In genomic region chr8:122445203-122445602, GRCm38 (mm10) we compare ENCODE assay signal across 9 mouse cellular contexts. TPM values are rescaled to one million over a fixed set of nuclear protein-coding genes. Genes with fewer than 3 reads are reported as not detected.
DNase-seq lines count a peak whose midpoint lies in the region; ATAC-seq lines count a peak whose summit lies in the region.
"Had no signal": no experiment of that assay in that cellular context is flagged by ENCODE, and none has a peak within 500 bp of the region (broad histone marks: within the 10 kb centered on the region; RNA-seq: fewer than 3 reads in every experiment).

No protein-coding gene starts in this region.

- no peak for ATAC-seq in kidney, embryonic 16.5 days (ENCODE audit: low FRiP score, low TSS enrichment)
- no peak for ATAC-seq in forebrain, embryonic 14.5 days

- no peak for DNase-seq in kidney, postnatal 25 days
- DNase-seq in Muller cell, postnatal 12 days (ENCODE audit: inconsistent ontology term) = peak; percentile 22
- DNase-seq in forebrain, embryonic 14.5 days (ENCODE audit: low spot score) = no peak
- DNase-seq in midbrain, embryonic 10.5 days (ENCODE audit: low spot score) = no peak
- DNase-seq in testis, postnatal 10 days (ENCODE audit: low spot score) = no peak
- DNase-seq in spleen, adult 18-20 months = no peak
- DNase-seq in urinary bladder, postnatal 25 days (ENCODE audit: low spot score) = no peak

- H3K4me2 ChIP-seq in kidney, embryonic 16.5 days (replicated peaks; ENCODE audit: low read depth, low read length) = peak overlapping the region; percentile 79; the same call in 1 of the 2 replicates
- peak overlapping the region; percentile 55; the same call in 1 of the 2 replicates for H3K4me2 ChIP-seq in forebrain, embryonic 14.5 days (ENCODE audit: low read length)

- no peaks in the 10 kb centered on the region for H3K9me3 ChIP-seq in kidney, embryonic 16.5 days (ENCODE audit: low read length)
- H3K9me3 ChIP-seq in forebrain, embryonic 14.5 days (replicated peaks; ENCODE audit: control insufficient read depth, low read length) = no peaks in the 10 kb centered on the region
- H3K9me3 ChIP-seq in midbrain, embryonic 10.5 days (replicated peaks) = no peaks in the 10 kb centered on the region

- H3K27me3 ChIP-seq in kidney, embryonic 16.5 days (ENCODE audit: insufficient read depth, low read length) = no peaks in the 10 kb centered on the region
- no peaks in the 10 kb centered on the region for H3K27me3 ChIP-seq in forebrain, embryonic 14.5 days (replicated peaks; ENCODE audit: control insufficient read depth, insufficient read depth, low read length)
- H3K27me3 ChIP-seq in midbrain, embryonic 10.5 days (ENCODE audit: low read depth, poor library complexity, severe bottlenecking) = no peaks in the 10 kb centered on the region

- no peak overlapping the region for H3K4me3 ChIP-seq in kidney, embryonic 16.5 days (ENCODE audit: low read length)
- H3K4me3 ChIP-seq in forebrain, embryonic 14.5 days (ENCODE audit: low read depth, low read length) = no peak overlapping the region
- H3K4me3 ChIP-seq in midbrain, embryonic 10.5 days = 0 out of 2 replicates have a peak overlapping the region, but pooled peaks have one; percentile 87

- peaks cover 15% of the 10 kb centered on the region for H3K4me1 ChIP-seq in kidney, embryonic 16.5 days (ENCODE audit: insufficient read depth, low read length)
- peaks cover 14% of the 10 kb centered on the region; the same call in 1 of the 2 replicates for H3K4me1 ChIP-seq in forebrain, embryonic 14.5 days (ENCODE audit: control insufficient read depth, insufficient read depth, low read length)
- peaks cover 34% of the 10 kb centered on the region for H3K4me1 ChIP-seq in midbrain, embryonic 10.5 days

- no peaks in the 10 kb centered on the region for H3K36me3 ChIP-seq in kidney, embryonic 16.5 days (ENCODE audit: insufficient read depth, low read length)
- no peaks in the 10 kb centered on the region for H3K36me3 ChIP-seq in forebrain, embryonic 14.5 days (ENCODE audit: control insufficient read depth, insufficient read depth, low read length)
- H3K36me3 ChIP-seq in midbrain, embryonic 10.5 days = no peaks in the 10 kb centered on the region

- 61% methylated on average over 3 of the region's 3 CpGs for WGBS in kidney, embryonic 16.5 days
- 66% methylated on average over 3 of the region's 3 CpGs for WGBS in forebrain, embryonic 14.5 days
- WGBS in midbrain, embryonic 10.5 days = 70% methylated on average over 3 of the region's 3 CpGs

- no peak overlapping the region for H3K27ac ChIP-seq in kidney, embryonic 16.5 days (ENCODE audit: low read length)
- no peak overlapping the region for H3K27ac ChIP-seq in forebrain, embryonic 14.5 days (ENCODE audit: low read depth, low read length)
- no peak overlapping the region for H3K27ac ChIP-seq in midbrain, embryonic 10.5 days (replicated peaks)

- H3K9ac ChIP-seq in kidney, embryonic 16.5 days (replicated peaks; ENCODE audit: low read length) = no peak overlapping the region
- H3K9ac ChIP-seq in forebrain, embryonic 14.5 days (ENCODE audit: low read length) = no peak overlapping the region

RNA-seq across cellular contexts. Expression of gene Mvd, which starts 2.0 kb away (rescaled TPM):
- polyA plus RNA-seq in kidney, embryonic 16.5 days (2015; fragmentation: Nextera tagmentation; extraction: Ambion mirVana) = 36.4 and 36.6 TPM in 2 replicates
- polyA plus RNA-seq in forebrain, embryonic 14.5 days (2014; fragmentation: Nextera tagmentation; extraction: Ambion mirVana) = 41.8 and 51.9 TPM in 2 replicates
- 60.3 and 60.7 TPM in 2 replicates for polyA plus RNA-seq in midbrain, embryonic 10.5 days (2016; fragmentation: Nextera tagmentation; extraction: Ambion mirVana)

RNA-seq across cellular contexts. Expression of gene Cyba, which starts 12.5 kb away (rescaled TPM):
- polyA plus RNA-seq in kidney, embryonic 16.5 days (2015; fragmentation: Nextera tagmentation; extraction: Ambion mirVana) = 385 and 421 TPM in 2 replicates
- 33.5 and 39.3 TPM in 2 replicates for polyA plus RNA-seq in forebrain, embryonic 14.5 days (2014; fragmentation: Nextera tagmentation; extraction: Ambion mirVana)
- polyA plus RNA-seq in midbrain, embryonic 10.5 days (2016; fragmentation: Nextera tagmentation; extraction: Ambion mirVana) = 75.8 and 80.9 TPM in 2 replicates

RNA-seq across cellular contexts. Expression of gene Snai3, which starts 15.3 kb away (rescaled TPM):
- 0.75 and 0.77 TPM in 2 replicates for polyA plus RNA-seq in kidney, embryonic 16.5 days (2015; fragmentation: Nextera tagmentation; extraction: Ambion mirVana)
- polyA plus RNA-seq in forebrain, embryonic 14.5 days (2014; fragmentation: Nextera tagmentation; extraction: Ambion mirVana) = not detected in 2 replicates
- 0.07 TPM in 1 of 2 replicates, not detected in the other for polyA plus RNA-seq in midbrain, embryonic 10.5 days (2016; fragmentation: Nextera tagmentation; extraction: Ambion mirVana)
- polyA plus RNA-seq: limb, embryonic 11.5 days had no signal

RNA-seq across cellular contexts. Expression of gene Il17c, which starts 23.4 kb away (rescaled TPM):
- polyA plus RNA-seq in kidney, embryonic 16.5 days (2015; fragmentation: Nextera tagmentation; extraction: Ambion mirVana) = not detected in 2 replicates
- not detected in 2 replicates for polyA plus RNA-seq in forebrain, embryonic 14.5 days (2014; fragmentation: Nextera tagmentation; extraction: Ambion mirVana)
- polyA plus RNA-seq in midbrain, embryonic 10.5 days (2016; fragmentation: Nextera tagmentation; extraction: Ambion mirVana) = not detected in 2 replicates
- polyA plus RNA-seq: limb, embryonic 11.5 days had no signal

RNA-seq across cellular contexts. Expression of gene Rnf166, which starts 30.7 kb away (rescaled TPM):
- polyA plus RNA-seq in kidney, embryonic 16.5 days (2015; fragmentation: Nextera tagmentation; extraction: Ambion mirVana) = 39.3 and 46.0 TPM in 2 replicates
- 28.8 and 32.2 TPM in 2 replicates for polyA plus RNA-seq in forebrain, embryonic 14.5 days (2014; fragmentation: Nextera tagmentation; extraction: Ambion mirVana)
- 31.7 and 35.6 TPM in 2 replicates for polyA plus RNA-seq in midbrain, embryonic 10.5 days (2016; fragmentation: Nextera tagmentation; extraction: Ambion mirVana)
